Mouse (Mus musculus) gonadal fat pad, adult 2 months (tissue): Measurements from ENCODE around the gene Klhl29. TPM values are rescaled to one million over a fixed set of nuclear protein-coding genes. Genes with fewer than 3 reads are reported as not detected.

ENCODE experiments used
- DNase-seq: peaks from one replicate; pipeline ENCODE4 v3.0.0-alpha.2; 2012; ENCODE audit warnings: low read depth
- polyA plus RNA-seq: library from polyadenylated mRNA; depleted of rRNA; stranded (reverse); fragments of >200 nt; gene quantifications from 2 replicates; pipeline ENCODE4 v1.2.3, GENCODE M21; 2012; rRNA removed

Gene Klhl29
- polyA plus RNA-seq: 4.6 and 5.3 TPM in 2 replicates

- no peak for DNase-seq
Observed at GRCm38 (mm10) chr12:5375616-5376461, at the start of gene Klhl29. Klhl29 (minus strand) TSS chr12:5375682.

GRCm38 (mm10) chr12:5425276-5425675, 49.8 kb upstream of the Klhl29 start:
- peak; percentile 72 for DNase-seq

GRCm38 (mm10) chr12:5415806-5416205, 40.3 kb upstream of the Klhl29 start:
- no peak for DNase-seq

- DNase-seq: no peak
Observed at GRCm38 (mm10) chr12:5413976-5414375, 38.5 kb upstream of the Klhl29 start.

- no peak for DNase-seq
Observed at GRCm38 (mm10) chr12:5411761-5412537, 36.5 kb upstream of the Klhl29 start.

- DNase-seq: no peak
Observed at GRCm38 (mm10) chr12:5411346-5411745, 35.9 kb upstream of the Klhl29 start.

- DNase-seq: peak; percentile 13
Observed at GRCm38 (mm10) chr12:5410391-5411115, 35.1 kb upstream of the Klhl29 start.

GRCm38 (mm10) chr12:5407175-5407574, 31.7 kb upstream of the Klhl29 start:
- no peak for DNase-seq

GRCm38 (mm10) chr12:5397423-5397822, 21.9 kb upstream of the Klhl29 start:
- DNase-seq: no peak

- no peak for DNase-seq
Observed at GRCm38 (mm10) chr12:5395188-5395587, 19.7 kb upstream of the Klhl29 start.

GRCm38 (mm10) chr12:5387112-5387511, 11.6 kb upstream of the Klhl29 start:
- no peak for DNase-seq

GRCm38 (mm10) chr12:5386688-5387087, 11.2 kb upstream of the Klhl29 start:
- no peak for DNase-seq

- DNase-seq: no peak
Observed at GRCm38 (mm10) chr12:5381694-5382093, 6.2 kb upstream of the Klhl29 start.

- DNase-seq: no peak
Observed at GRCm38 (mm10) chr12:5374684-5375615, 532 bp downstream of the Klhl29 start.

- no peak for DNase-seq
Observed at GRCm38 (mm10) chr12:5374196-5374683, 1.2 kb downstream of the Klhl29 start.

- DNase-seq: no peak
Observed at GRCm38 (mm10) chr12:5373641-5374195, 1.8 kb downstream of the Klhl29 start.

- DNase-seq: no peak
Observed at GRCm38 (mm10) chr12:5369396-5369795, 6.1 kb downstream of the Klhl29 start.

GRCm38 (mm10) chr12:5364836-5365235, 10.6 kb downstream of the Klhl29 start:
- DNase-seq: no peak

- no peak for DNase-seq
Observed at GRCm38 (mm10) chr12:5363961-5364634, 11.4 kb downstream of the Klhl29 start.

GRCm38 (mm10) chr12:5359065-5359464, 16.4 kb downstream of the Klhl29 start:
- DNase-seq: no peak
